Mouse (Mus musculus) heart, adult 2 months (tissue): ENCODE results near the gene Pnmt.

ENCODE experiments used
- CTCF ChIP-seq: fragments of 200-600 bp; IDR thresholded peaks from 2 replicates; pipeline ENCODE4 v1.8.1; 2022; ENCODE audit warnings: antibody characterized with exemption, mild to moderate bottlenecking, moderate library complexity
- POLR2A ChIP-seq: fragments of 200-500 bp; IDR thresholded peaks from 2 replicates; pipeline ENCODE4 v1.6.1; 2011; ENCODE audit warnings: mild to moderate bottlenecking, low read depth, low read length, control low read depth; ENCODE audit not compliant: insufficient read depth

DNA sequence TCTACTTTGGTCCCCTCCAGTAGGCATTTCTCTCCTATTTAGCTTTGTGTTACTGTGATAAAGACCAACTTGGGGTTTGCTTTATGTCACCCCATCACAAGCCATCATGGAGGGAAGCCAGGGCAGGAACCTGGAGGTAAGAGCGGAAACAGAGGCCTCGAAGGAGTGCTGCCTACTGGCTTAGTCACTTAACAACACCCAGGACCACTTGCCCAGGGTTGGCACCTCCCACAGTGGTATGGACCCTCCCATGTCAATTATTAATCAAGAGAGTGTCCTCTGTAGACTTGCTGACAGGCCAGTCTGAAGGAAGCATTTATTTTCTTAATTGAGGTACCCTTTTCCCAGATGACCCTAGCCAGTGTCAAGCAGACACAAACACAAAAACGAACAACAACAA lies 14.6 kb downstream of the Pnmt start:
- TF ChIP-seq CTCF (no peak), POLR2A (no peak)
